Mouse (Mus musculus) neural tube, embryonic 11.5 days (tissue): ENCODE results near the gene BC053393. TPM values are rescaled to one million over a fixed set of nuclear protein-coding genes. Genes with fewer than 3 reads are reported as not detected.

ENCODE experiments used
- ATAC-seq: fragments of 200-750 bp; cut with Nextera tagmentation; 2 replicates; pipeline ENCODE4 v1.8.0; 2017; ENCODE audit warnings: moderate number of reproducible peaks, mild to moderate bottlenecking, moderate TSS enrichment, moderate library complexity; ENCODE audit not compliant: insufficient read depth, low FRiP score, low TSS enrichment
- DNase-seq: peaks from one replicate; pipeline ENCODE4 v3.0.0-alpha.2; 2015; ENCODE audit warnings: low spot score
- H3K27ac ChIP-seq: fragments of 300-500 bp; sonication (generic); 2 replicates; pipeline ENCODE4 v1.5.1; 2014; ENCODE audit warnings: low read depth, mild to moderate bottlenecking, low read length
- H3K27me3 ChIP-seq: fragments of 300-500 bp; sonication (generic); 2 replicates; pipeline ENCODE4 v1.6.1; 2014; ENCODE audit warnings: mild to moderate bottlenecking, low read length, mixed read lengths; ENCODE audit not compliant: control insufficient read depth, insufficient read depth
- H3K36me3 ChIP-seq: fragments of 300-500 bp; sonication (generic); 2 replicates; pipeline ENCODE4 v1.6.1; 2014; ENCODE audit warnings: mild to moderate bottlenecking, low read length, moderate library complexity, mixed read lengths; ENCODE audit not compliant: control insufficient read depth, insufficient read depth
- H3K4me1 ChIP-seq: fragments of 300-500 bp; sonication (generic); 2 replicates; pipeline ENCODE4 v1.6.1; 2014; ENCODE audit warnings: low read length, mixed read lengths; ENCODE audit not compliant: control insufficient read depth, insufficient read depth
- H3K4me2 ChIP-seq: fragments of 300-500 bp; sonication (generic); 2 replicates; pipeline ENCODE4 v1.6.1; 2014; ENCODE audit warnings: low read depth, mild to moderate bottlenecking, moderate library complexity
- H3K4me3 ChIP-seq: fragments of 300-500 bp; sonication (generic); 2 replicates; pipeline ENCODE4 v1.5.1; 2014; ENCODE audit warnings: low read depth, low read length
- H3K9ac ChIP-seq: fragments of 300-500 bp; sonication (generic); 2 replicates; pipeline ENCODE4 v1.6.1; 2014; ENCODE audit warnings: mild to moderate bottlenecking, low read length
- H3K9me3 ChIP-seq: fragments of 300-500 bp; sonication (generic); 2 replicates; pipeline ENCODE4 v1.6.1; 2016; ENCODE audit warnings: low read length; ENCODE audit not compliant: control insufficient read depth
- WGBS: fragments of 180-500 bp; shearing (Covaris S2); extraction: QIAGEN DNeasy Blood & Tissue Kit; methylation state at CpG from one replicate; pipeline ENCODE4 v1.1.7; 2014; 5-methylcytosine and 5-hydroxymethylcytosine counted together
- polyA plus RNA-seq: library from polyadenylated mRNA; unstranded; fragments of >200 nt; fragmentation: Nextera tagmentation; extraction: Ambion mirVana; gene quantifications from 2 replicates; pipeline ENCODE4 v1.2.1, GENCODE M21; 2014

BC053393 gene
- polyA plus RNA-seq: not detected in 2 replicates

DNA sequence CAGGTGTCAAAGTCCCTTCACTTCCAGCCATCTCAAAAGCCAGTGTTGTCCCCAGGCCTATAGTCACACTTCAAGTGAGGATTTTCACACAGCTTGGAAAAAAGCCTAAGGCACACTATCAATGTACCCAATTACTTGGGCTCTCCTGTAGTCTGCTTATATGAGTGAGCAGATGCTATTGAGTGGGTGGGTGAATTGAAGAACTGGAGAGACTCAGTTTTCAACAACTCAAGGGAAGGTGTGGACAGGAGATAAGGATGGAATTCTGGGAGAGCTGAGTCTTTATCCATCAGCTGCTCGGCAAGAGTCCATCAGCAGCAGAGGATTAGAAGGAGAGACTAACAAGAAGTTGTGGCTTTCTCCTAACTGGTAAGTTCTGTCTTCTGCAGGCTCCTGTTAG lies at the start of gene BC053393:
TSS of gene BC053393 (plus strand) at position 210 of the 400 bp plus-strand sequence.
- ATAC-seq: no peak
- H3K9me3 ChIP-seq: no peaks in the 10 kb centered on the region
- H3K4me3 ChIP-seq: no peak within 1 kb of the TSS
- no peak within 1 kb of the TSS for H3K27ac ChIP-seq
- H3K9ac ChIP-seq: no peak within 1 kb of the TSS
- H3K4me2 ChIP-seq: no peak within 1 kb of the TSS
- no peaks in the 10 kb centered on the region for H3K4me1 ChIP-seq
- H3K27me3 ChIP-seq: no peaks in the 10 kb centered on the region
- DNase-seq: no peak
- no peaks in the 10 kb centered on the region for H3K36me3 ChIP-seq
- WGBS: 89% methylated on average over 1 of the region's 1 CpGs

DNA sequence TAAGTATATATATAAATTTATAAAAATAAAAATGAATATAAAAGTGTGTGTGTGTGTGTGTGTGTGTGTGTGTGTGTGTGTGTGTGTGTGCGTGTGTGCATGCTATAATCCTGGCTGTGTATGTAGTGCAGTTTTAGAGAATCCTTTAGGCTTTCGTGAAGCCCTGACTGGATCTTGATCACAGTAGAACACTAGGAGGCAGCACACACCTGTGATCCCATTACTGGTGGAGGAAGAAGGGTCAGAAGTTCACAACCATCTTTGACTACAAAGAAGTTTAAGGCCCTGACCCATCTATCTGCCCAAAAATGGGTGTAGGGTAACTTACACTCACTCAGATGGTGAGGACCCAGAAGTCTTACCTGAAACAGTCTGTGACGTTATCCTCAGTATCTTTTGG lies 48.6 kb upstream of the BC053393 start:
- Histone ChIP-seq H3K9me3 (no peaks in the 10 kb centered on the region), H3K36me3 (no peaks in the 10 kb centered on the region), H3K27me3 (no peaks in the 10 kb centered on the region), H3K9ac (no peak overlapping the region), H3K4me2 (no peak overlapping the region), H3K4me1 (no peaks in the 10 kb centered on the region), H3K27ac (no peak overlapping the region), H3K4me3 (no peak overlapping the region)
- DNase-seq: no peak
- WGBS: 88% methylated on average over 3 of the region's 3 CpGs
- no peak for ATAC-seq

- no peaks in the 10 kb centered on the region for H3K9me3 ChIP-seq
- H3K4me2 ChIP-seq: no peak within 1 kb of the TSS
- H3K4me1 ChIP-seq: no peaks in the 10 kb centered on the region
- 98% methylated on average over 2 of the region's 2 CpGs for WGBS
- H3K9ac ChIP-seq: no peak within 1 kb of the TSS
- ATAC-seq (no peak), DNase-seq (no peak)
- H3K27ac ChIP-seq: no peak within 1 kb of the TSS
- no peaks in the 10 kb centered on the region for H3K36me3 ChIP-seq
- no peaks in the 10 kb centered on the region for H3K27me3 ChIP-seq
- no peak within 1 kb of the TSS for H3K4me3 ChIP-seq
Observed at GRCm38 (mm10) chr11:46523912-46524311, 47.4 kb upstream of the BC053393 start, which contains the start of gene Gm12169. Gene Gm12169, plus strand, starts transcription at chr11:46524212.

GRCm38 (mm10) chr11:46530149-46530548 lies 41.2 kb upstream of the BC053393 start:
- ATAC-seq (no peak), DNase-seq (no peak)
- Histone ChIP-seq H3K36me3 (no peaks in the 10 kb centered on the region), H3K4me1 (no peaks in the 10 kb centered on the region), H3K9ac (no peak overlapping the region), H3K4me3 (no peak overlapping the region), H3K27me3 (no peaks in the 10 kb centered on the region), H3K9me3 (no peaks in the 10 kb centered on the region), H3K27ac (no peak overlapping the region), H3K4me2 (no peak overlapping the region)
- 82% methylated on average over 4 of the region's 4 CpGs for WGBS

DNA sequence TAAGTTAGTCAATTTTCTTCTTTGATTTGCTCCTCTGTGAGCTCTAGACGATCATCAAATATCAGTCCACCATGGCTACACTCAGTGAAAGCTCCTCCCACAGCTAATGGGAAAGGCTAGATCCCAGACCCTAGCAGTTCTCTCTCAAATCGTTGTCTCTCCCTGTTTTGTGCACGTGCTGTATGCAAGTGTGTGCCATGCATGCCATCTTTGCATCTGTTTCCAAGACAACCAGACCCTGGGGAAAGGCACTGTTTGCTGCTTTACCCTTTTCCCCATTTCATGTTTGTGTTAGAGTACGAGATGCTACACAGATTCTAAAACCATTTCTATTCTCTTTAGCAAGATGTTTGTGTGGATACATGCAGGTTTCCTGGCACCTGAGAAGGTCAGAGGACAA lies 34.4 kb upstream of the BC053393 start:
- WGBS: 72% methylated on average over 4 of the region's 4 CpGs
- no peaks in the 10 kb centered on the region for H3K36me3 ChIP-seq
- no peak for ATAC-seq
- no peak for DNase-seq
- no peak overlapping the region for H3K9ac ChIP-seq
- H3K9me3 ChIP-seq: no peaks in the 10 kb centered on the region
- H3K4me3 ChIP-seq: no peak overlapping the region
- H3K27ac ChIP-seq: no peak overlapping the region
- no peaks in the 10 kb centered on the region for H3K27me3 ChIP-seq
- no peak overlapping the region for H3K4me2 ChIP-seq
- H3K4me1 ChIP-seq: no peaks in the 10 kb centered on the region

GRCm38 (mm10) chr11:46543530-46543929 lies 27.8 kb upstream of the BC053393 start:
- 81% methylated on average over 2 of the region's 2 CpGs for WGBS

DNA sequence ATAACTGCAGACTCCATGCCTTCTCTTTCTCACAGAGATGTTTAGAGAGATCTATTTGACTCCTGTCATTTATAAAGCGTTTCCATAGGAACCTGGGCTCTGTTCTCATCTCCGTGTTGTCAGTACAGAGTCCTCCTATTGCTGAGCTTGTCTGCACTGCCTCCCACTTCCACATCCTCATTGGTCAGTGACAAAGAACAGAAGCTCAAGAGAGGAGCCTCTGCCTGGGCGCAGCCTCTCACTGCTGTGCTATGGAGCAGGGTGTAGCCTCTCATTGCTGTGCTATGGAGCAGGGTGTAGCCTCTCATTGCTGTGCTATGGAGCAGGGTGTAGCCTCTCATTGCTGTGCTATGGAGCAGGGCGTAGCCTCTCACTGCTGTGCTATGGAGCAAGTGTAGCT lies 21.6 kb upstream of the BC053393 start:
- Histone ChIP-seq H3K9ac (no peak overlapping the region), H3K4me3 (no peak overlapping the region), H3K27me3 (no peaks in the 10 kb centered on the region), H3K4me1 (no peaks in the 10 kb centered on the region), H3K9me3 (no peaks in the 10 kb centered on the region), H3K27ac (no peak overlapping the region), H3K4me2 (no peak overlapping the region), H3K36me3 (no peaks in the 10 kb centered on the region)
- ATAC-seq (no peak), DNase-seq (no peak)
- 86% methylated on average over 4 of the region's 4 CpGs for WGBS

More at GRCm38 (mm10) chr11:46543530-46543929, 27.8 kb upstream of the BC053393 start:
- no peak for ATAC-seq
- H3K9ac ChIP-seq: no peak overlapping the region
- H3K4me3 ChIP-seq: no peak overlapping the region
- H3K27ac ChIP-seq: no peak overlapping the region
- H3K4me2 ChIP-seq: no peak overlapping the region
- no peaks in the 10 kb centered on the region for H3K4me1 ChIP-seq
- no peak for DNase-seq
- H3K27me3 ChIP-seq: no peaks in the 10 kb centered on the region
- H3K36me3 ChIP-seq: no peaks in the 10 kb centered on the region
- no peaks in the 10 kb centered on the region for H3K9me3 ChIP-seq

- Histone ChIP-seq H3K4me3 (no peak overlapping the region), H3K4me2 (no peak overlapping the region), H3K36me3 (no peaks in the 10 kb centered on the region), H3K27me3 (no peaks in the 10 kb centered on the region), H3K27ac (no peak overlapping the region), H3K9ac (no peak overlapping the region), H3K9me3 (no peaks in the 10 kb centered on the region), H3K4me1 (no peaks in the 10 kb centered on the region)
- no peak for DNase-seq
- 95% methylated on average over 3 of the region's 3 CpGs for WGBS
- ATAC-seq: no peak
Observed at GRCm38 (mm10) chr11:46552741-46553140, 18.6 kb upstream of the BC053393 start.

DNA sequence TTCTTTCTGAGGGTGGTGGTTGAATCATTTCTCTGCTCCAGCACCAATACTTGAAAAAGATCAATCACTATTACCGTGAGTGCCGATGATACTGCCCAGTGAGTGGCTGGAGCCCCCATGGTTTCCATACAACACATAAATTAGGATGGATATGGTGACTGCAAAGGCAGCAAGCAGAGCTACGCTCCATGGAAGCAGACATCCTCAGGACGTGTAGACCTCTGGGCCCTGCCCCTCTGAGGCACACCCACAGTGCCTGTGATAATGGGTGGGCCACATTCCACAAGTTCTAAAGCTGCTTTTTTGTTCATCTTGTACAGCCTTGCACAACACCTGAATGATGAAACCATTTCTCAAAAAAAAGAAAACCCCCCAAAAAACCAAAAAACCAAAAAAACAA lies 10.2 kb upstream of the BC053393 start:
- Histone ChIP-seq H3K27ac (no peak overlapping the region), H3K4me2 (no peak overlapping the region), H3K4me3 (no peak overlapping the region), H3K27me3 (no peaks in the 10 kb centered on the region), H3K9me3 (no peaks in the 10 kb centered on the region), H3K9ac (no peak overlapping the region), H3K36me3 (no peaks in the 10 kb centered on the region), H3K4me1 (no peaks in the 10 kb centered on the region)
- 75% methylated on average over 4 of the region's 4 CpGs for WGBS
- DNase-seq (no peak), ATAC-seq (no peak)
